Mouse (Mus musculus) embryonic facial prominence, embryonic 15.5 days (tissue): ENCODE measurements around the gene Hacd3. TPM values are rescaled to one million over a fixed set of nuclear protein-coding genes. Genes with fewer than 3 reads are reported as not detected.

ENCODE experiments used
- ATAC-seq: fragments of 200-750 bp; cut with Nextera tagmentation; 2 replicates; pipeline ENCODE4 v1.8.0; 2017; ENCODE audit warnings: low read depth, moderate TSS enrichment; ENCODE audit not compliant: insufficient number of reproducible peaks, low FRiP score, low TSS enrichment
- H3K27ac ChIP-seq: fragments of 300-500 bp; sonication (generic); replicated peaks from 2 replicates; pipeline ENCODE4 v1.5.1; 2015; ENCODE audit warnings: mild to moderate bottlenecking, inconsistent platforms
- H3K27me3 ChIP-seq: fragments of 300-500 bp; sonication (generic); 2 replicates; pipeline ENCODE4 v1.6.1; 2015; ENCODE audit warnings: inconsistent platforms
- H3K36me3 ChIP-seq: fragments of 300-500 bp; sonication (generic); 2 replicates; pipeline ENCODE4 v1.6.1; 2015; ENCODE audit warnings: mild to moderate bottlenecking, inconsistent platforms
- H3K4me1 ChIP-seq: fragments of 300-500 bp; sonication (generic); 2 replicates; pipeline ENCODE4 v1.6.1; 2015; ENCODE audit warnings: inconsistent platforms
- H3K4me2 ChIP-seq: fragments of 300-500 bp; sonication (generic); replicated peaks from 2 replicates; pipeline ENCODE4 v1.6.1; 2015; ENCODE audit warnings: mild to moderate bottlenecking, inconsistent platforms
- H3K4me3 ChIP-seq: fragments of 300-500 bp; sonication (generic); replicated peaks from 2 replicates; pipeline ENCODE4 v1.5.1; 2015; ENCODE audit warnings: mild to moderate bottlenecking, inconsistent platforms
- H3K9ac ChIP-seq: fragments of 300-500 bp; sonication (generic); 2 replicates; pipeline ENCODE4 v1.6.1; 2015; ENCODE audit warnings: inconsistent platforms
- H3K9me3 ChIP-seq: fragments of 300-500 bp; sonication (generic); replicated peaks from 2 replicates; pipeline ENCODE4 v1.6.1; 2016; ENCODE audit warnings: inconsistent platforms
- WGBS: fragments of 180-500 bp; shearing (Covaris S2); methylation state at CpG from one replicate; pipeline ENCODE4 v1.1.7; 2015; 5-methylcytosine and 5-hydroxymethylcytosine counted together
- microRNA-seq: library from miRNA; unstranded; fragments of <30 nt; microRNA quantifications from one replicate; pipeline ENCODE4, GENCODE M21; 2016; ENCODE audit warnings: borderline number of aligned reads
- polyA plus RNA-seq: library from polyadenylated mRNA; unstranded; fragments of >200 nt; fragmentation: Nextera tagmentation; extraction: Ambion mirVana; gene quantifications from 2 replicates; pipeline ENCODE4 v1.2.1, GENCODE M21; 2015

Gene Hacd3
- polyA plus RNA-seq, 1 experiment from 2014 or later = 78.5 TPM

DNA sequence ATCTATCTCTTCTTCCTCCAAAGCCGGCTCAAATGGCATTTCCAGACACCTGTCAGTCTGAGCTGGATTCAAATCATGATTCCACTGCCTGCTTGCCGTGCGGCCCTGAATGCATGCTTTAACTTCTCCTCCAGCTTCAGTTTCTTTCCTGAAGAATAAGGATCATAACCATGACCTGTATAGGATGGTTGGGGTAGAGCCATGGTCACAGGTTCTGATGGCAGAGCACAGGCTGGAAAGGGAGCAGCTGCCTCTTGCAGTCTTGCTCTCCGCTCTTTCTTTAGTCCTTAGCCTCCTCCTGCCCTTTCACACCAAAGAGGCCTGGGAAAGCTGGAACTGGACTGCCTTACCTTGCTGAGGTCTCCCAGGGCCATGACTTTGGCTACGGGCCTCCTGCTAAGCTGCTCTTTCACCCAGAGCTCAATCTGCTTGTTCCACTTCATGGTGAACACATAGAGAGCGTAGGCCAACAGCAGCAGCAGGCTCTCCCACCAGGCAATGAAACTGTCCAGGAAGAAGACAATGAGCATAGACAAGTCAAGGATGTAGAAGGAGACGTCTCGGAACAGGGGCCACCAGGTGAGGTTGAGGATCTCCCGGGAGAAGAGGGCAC, 73.9 kb downstream of the Hacd3 start:
- ATAC-seq = no peak
- Histone ChIP-seq H3K4me3 (no peak overlapping the region), H3K36me3 (no peaks in the 10 kb centered on the region), H3K4me2 (no peak overlapping the region), H3K4me1 (no peaks in the 10 kb centered on the region), H3K27ac (no peak overlapping the region), H3K9ac (no peak overlapping the region), H3K9me3 (no peaks in the 10 kb centered on the region), H3K27me3 (no peaks in the 10 kb centered on the region; the same call in none of the 2 replicates)
- 82% methylated on average over 9 of the region's 9 CpGs for whole genome bisulfite sequencing

DNA sequence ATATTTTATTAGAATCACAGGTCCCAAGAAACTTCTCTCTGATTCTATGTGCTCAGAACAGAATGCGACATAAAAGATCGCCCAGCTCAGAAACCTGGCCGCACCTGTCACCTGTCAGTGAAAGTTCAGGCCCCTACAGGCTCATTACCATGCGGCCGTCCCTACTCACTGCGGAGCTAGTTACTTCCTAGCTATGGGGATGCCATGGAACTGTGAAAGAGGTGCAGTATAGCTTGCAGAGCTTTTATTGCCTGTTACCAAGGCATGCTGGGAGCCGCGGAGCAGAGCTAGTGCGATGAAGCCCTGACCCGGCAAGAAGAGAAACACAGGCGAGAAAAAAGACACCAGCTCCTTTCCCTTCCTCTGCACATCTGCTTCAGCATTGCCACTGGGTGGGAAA, 77.5 kb downstream of the Hacd3 start:
- H3K27me3 ChIP-seq = no peaks in the 10 kb centered on the region; the same call in none of the 2 replicates
- no peaks in the 10 kb centered on the region for H3K9me3 ChIP-seq
- 26% methylated on average over 11 of the region's 11 CpGs for whole genome bisulfite sequencing
- no peak overlapping the region for H3K9ac ChIP-seq
- no peaks in the 10 kb centered on the region for H3K4me1 ChIP-seq
- no peaks in the 10 kb centered on the region for H3K36me3 ChIP-seq
- H3K4me2 ChIP-seq = no peak overlapping the region
- no peak overlapping the region for H3K4me3 ChIP-seq
- H3K27ac ChIP-seq = no peak overlapping the region
- no peak for ATAC-seq

DNA sequence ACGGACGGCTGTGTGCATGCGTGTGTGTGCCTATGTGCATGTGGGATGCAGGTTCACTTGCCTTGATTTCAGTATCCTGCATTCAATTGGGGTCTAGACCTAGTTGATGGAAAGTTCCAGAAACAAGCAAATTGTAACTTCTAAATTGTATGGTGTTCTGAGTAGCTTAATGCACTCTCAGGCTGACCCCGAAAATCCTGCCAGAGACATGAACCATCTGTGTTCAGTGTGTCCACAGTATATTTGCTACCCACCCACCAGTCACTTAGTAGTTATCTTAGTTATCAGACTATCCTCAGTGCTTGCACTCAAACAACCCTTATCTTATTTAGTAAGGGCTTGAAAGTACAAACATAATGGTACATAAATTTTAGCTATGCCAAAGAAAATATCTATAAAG, 79.8 kb downstream of the Hacd3 start:
- Histone ChIP-seq H3K9ac (no peak overlapping the region), H3K9me3 (no peaks in the 10 kb centered on the region), H3K4me1 (no peaks in the 10 kb centered on the region), H3K27me3 (no peaks in the 10 kb centered on the region; the same call in none of the 2 replicates), H3K4me3 (no peak overlapping the region), H3K27ac (no peak overlapping the region), H3K4me2 (no peak overlapping the region), H3K36me3 (no peaks in the 10 kb centered on the region)
- 71% methylated on average over 4 of the region's 4 CpGs for WGBS
- ATAC-seq = no peak

DNA sequence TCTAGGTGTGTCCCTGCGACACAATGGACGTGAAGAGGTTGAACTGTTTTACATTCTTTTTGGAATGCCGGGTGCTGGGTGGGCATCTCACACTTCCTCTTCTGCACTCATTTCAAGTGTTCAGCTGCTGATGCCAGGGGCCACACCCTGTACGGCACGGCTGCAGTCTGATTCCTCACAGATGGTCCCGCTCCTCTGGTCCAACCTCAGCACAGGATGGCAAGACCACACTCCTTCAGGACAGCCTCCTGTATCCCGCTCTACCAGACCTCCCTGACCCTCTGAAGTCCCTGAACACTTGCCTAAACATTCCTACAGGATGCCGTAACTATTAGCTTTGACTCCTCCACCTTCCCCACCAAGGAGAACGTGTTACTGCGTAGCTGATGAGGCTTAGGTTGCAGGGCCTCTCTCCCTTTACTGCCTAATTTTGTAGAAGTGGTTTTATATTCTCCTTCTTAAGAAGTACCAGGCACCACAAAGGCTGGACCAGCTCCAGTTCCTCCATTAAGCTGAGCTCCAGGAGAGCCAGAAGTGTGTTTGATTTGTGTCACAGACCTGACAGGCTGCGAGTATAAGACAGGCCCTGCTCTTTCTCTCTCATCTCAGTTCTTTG, 80.7 kb downstream of the Hacd3 start:
- no peak overlapping the region for H3K27ac ChIP-seq
- H3K4me1 ChIP-seq = no peaks in the 10 kb centered on the region
- H3K9ac ChIP-seq = no peak overlapping the region
- H3K9me3 ChIP-seq = no peaks in the 10 kb centered on the region
- no peak overlapping the region for H3K4me2 ChIP-seq
- no peaks in the 10 kb centered on the region; the same call in none of the 2 replicates for H3K27me3 ChIP-seq
- no peak for ATAC-seq
- H3K36me3 ChIP-seq = no peaks in the 10 kb centered on the region
- no peak overlapping the region for H3K4me3 ChIP-seq
- WGBS = 58% methylated on average over 11 of the region's 11 CpGs

DNA sequence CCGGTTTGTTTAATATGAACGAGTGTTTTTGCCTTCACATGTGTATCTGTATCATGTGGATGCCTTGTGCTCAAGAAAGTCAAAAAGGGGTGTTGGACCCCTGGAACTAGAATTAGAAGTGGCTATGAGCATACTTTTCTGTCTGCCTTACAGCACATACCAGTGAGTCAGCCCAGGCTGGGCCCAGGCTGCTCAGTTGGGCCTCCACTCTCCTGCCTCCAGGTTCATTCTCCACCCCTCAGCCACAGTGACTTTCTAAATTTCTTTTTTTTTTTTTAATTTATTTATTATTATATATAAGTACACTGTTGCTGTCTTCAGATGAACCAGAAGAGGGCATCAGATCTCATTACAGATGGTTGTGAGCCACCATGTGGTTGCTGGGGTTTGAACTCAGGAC, 81.7 kb downstream of the Hacd3 start:
- Histone ChIP-seq H3K36me3 (no peaks in the 10 kb centered on the region), H3K9me3 (no peaks in the 10 kb centered on the region), H3K4me2 (no peak overlapping the region), H3K9ac (no peak overlapping the region), H3K27ac (no peak overlapping the region), H3K4me3 (no peak overlapping the region), H3K4me1 (no peaks in the 10 kb centered on the region), H3K27me3 (no peaks in the 10 kb centered on the region; the same call in none of the 2 replicates)
- ATAC-seq = no peak
- WGBS = 87% methylated on average over 2 of the region's 2 CpGs

- H3K4me3 ChIP-seq = no peak overlapping the region
- H3K9me3 ChIP-seq = no peaks in the 10 kb centered on the region
- 0 out of 2 replicates have a peak, but pooled peaks cover under 1% of the 10 kb centered on the region for H3K4me1 ChIP-seq
- 52% methylated on average over 4 of the region's 4 CpGs for whole genome bisulfite sequencing
- no peak for ATAC-seq
- H3K9ac ChIP-seq = no peak overlapping the region
- H3K27me3 ChIP-seq = no peaks in the 10 kb centered on the region; the same call in none of the 2 replicates
- H3K4me2 ChIP-seq = no peak overlapping the region
- no peaks in the 10 kb centered on the region for H3K36me3 ChIP-seq
- no peak overlapping the region for H3K27ac ChIP-seq
These were observed 82.2 kb downstream of the Hacd3 start for GRCm38 (mm10) chr9:64939281-64939680.

- H3K4me1 ChIP-seq = 0 out of 2 replicates have a peak, but pooled peaks cover 8% of the 10 kb centered on the region
- WGBS = 76% methylated on average over 5 of the region's 5 CpGs
- no peaks in the 10 kb centered on the region for H3K36me3 ChIP-seq
- no peaks in the 10 kb centered on the region for H3K9me3 ChIP-seq
- no peak overlapping the region for H3K4me3 ChIP-seq
- H3K9ac ChIP-seq = no peak overlapping the region
- no peak overlapping the region for H3K27ac ChIP-seq
- ATAC-seq = no peak
- no peaks in the 10 kb centered on the region; the same call in 1 of the 2 replicates for H3K27me3 ChIP-seq
- H3K4me2 ChIP-seq = no peak overlapping the region
These were observed 83.0 kb downstream of the Hacd3 start for GRCm38 (mm10) chr9:64938535-64938934.

- Histone ChIP-seq H3K9ac (no peak overlapping the region), H3K36me3 (no peaks in the 10 kb centered on the region), H3K27me3 (no peaks in the 10 kb centered on the region), H3K4me1 (0 out of 2 replicates have a peak, but pooled peaks cover 8% of the 10 kb centered on the region), H3K4me3 (no peak overlapping the region), H3K4me2 (no peak overlapping the region), H3K9me3 (no peaks in the 10 kb centered on the region), H3K27ac (no peak overlapping the region)
- no peak for ATAC-seq
- WGBS = 56% methylated on average over 5 of the region's 5 CpGs
These were observed 84.0 kb downstream of the Hacd3 start for GRCm38 (mm10) chr9:64937491-64937890.

Small RNA genes lying within 50 kb of the gene (microRNA-seq; reads per million reads assigned to microRNA genes)
- gene Gm25640 = not detected

Other genes starting within 250 kb of the Hacd3 start
- gene Dennd4a, start 210.4 kb downstream of the Hacd3 start, polyA plus RNA-seq = 7.2 and 8.5 TPM in 2 replicates
- gene Slc24a1, start 70.1 kb downstream of the Hacd3 start, polyA plus RNA-seq = 0.04 and 0.12 TPM in 2 replicates
- gene Ints14, start 60.8 kb downstream of the Hacd3 start, polyA plus RNA-seq = 44.5 and 45.2 TPM in 2 replicates
- gene Dpp8, start 10.7 kb upstream of the Hacd3 start, polyA plus RNA-seq = 34.3 and 35.0 TPM in 2 replicates
- gene Igdcc4, start 79.8 kb upstream of the Hacd3 start, polyA plus RNA-seq = 38.1 and 38.4 TPM in 2 replicates
- 1.5 and 2.3 TPM in 2 replicates for gene Igdcc3, start 119.5 kb upstream of the Hacd3 start, polyA plus RNA-seq
- gene Parp16, start 173.7 kb upstream of the Hacd3 start, polyA plus RNA-seq = 7.5 and 8.9 TPM in 2 replicates
- 2.6 and 3.5 TPM in 2 replicates for gene Cilp, start 243.5 kb upstream of the Hacd3 start, polyA plus RNA-seq